Mouse (Mus musculus): ENCODE data around the gene Orc2. TPM values are rescaled to one million over a fixed set of nuclear protein-coding genes. Genes with fewer than 3 reads are reported as not detected.

Gene Orc2
- polyA plus RNA-seq, 1 experiment from 2014 or later = 22.0 TPM

DNA sequence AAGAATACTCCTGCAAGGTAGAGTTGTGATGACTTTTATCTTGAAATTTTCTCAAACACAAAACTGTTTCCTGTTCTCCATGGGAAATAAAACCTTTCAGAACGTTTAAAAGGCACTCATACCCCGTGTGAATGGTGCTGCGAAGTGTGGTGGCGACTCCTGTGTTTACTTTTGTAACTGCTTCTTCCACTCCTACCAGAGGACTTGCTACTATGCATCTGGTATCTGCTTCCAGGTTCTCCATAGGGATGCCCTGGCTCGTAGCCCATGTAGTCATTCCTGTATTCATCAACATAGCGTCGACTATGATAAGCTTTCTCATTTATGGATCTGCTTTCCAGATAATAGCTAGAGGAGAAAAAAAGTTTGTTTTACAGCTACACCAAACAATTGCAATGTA lies 83.9 kb downstream of the Orc2 start:
- Histone ChIP-seq H3K9me3 (no peaks in the 10 kb centered on the region), H3K4me3 (replicated peaks) (no peak overlapping the region), H3K27ac (no peak overlapping the region), H3K9ac (no peak overlapping the region), H3K27me3 (replicated peaks) (no peaks in the 10 kb centered on the region), H3K4me1 (replicated peaks) (peaks cover 12% of the 10 kb centered on the region; the same call in 1 of the 2 replicates), H3K36me3 (peaks cover 21% of the 10 kb centered on the region; the same call in 1 of the 2 replicates), H3K4me2 (replicated peaks) (peak overlapping the region; percentile 71)
- no peak for ATAC-seq
- WGBS = 39% methylated on average over 7 of the region's 7 CpGs

GRCm38 (mm10) chr1:58420032-58420431 lies 84.9 kb downstream of the Orc2 start:
- H3K4me3 ChIP-seq (replicated peaks) = no peak overlapping the region
- WGBS = 82% methylated on average over 10 of the region's 10 CpGs
- H3K9ac ChIP-seq = no peak overlapping the region
- H3K27ac ChIP-seq = no peak overlapping the region
- H3K4me2 ChIP-seq (replicated peaks) = no peak overlapping the region
- H3K9me3 ChIP-seq = no peaks in the 10 kb centered on the region
- peaks cover 26% of the 10 kb centered on the region; the same call in 1 of the 2 replicates for H3K36me3 ChIP-seq
- H3K27me3 ChIP-seq (replicated peaks) = no peaks in the 10 kb centered on the region
- no peak for ATAC-seq
- H3K4me1 ChIP-seq (replicated peaks) = peaks cover 12% of the 10 kb centered on the region; the same call in 1 of the 2 replicates

DNA sequence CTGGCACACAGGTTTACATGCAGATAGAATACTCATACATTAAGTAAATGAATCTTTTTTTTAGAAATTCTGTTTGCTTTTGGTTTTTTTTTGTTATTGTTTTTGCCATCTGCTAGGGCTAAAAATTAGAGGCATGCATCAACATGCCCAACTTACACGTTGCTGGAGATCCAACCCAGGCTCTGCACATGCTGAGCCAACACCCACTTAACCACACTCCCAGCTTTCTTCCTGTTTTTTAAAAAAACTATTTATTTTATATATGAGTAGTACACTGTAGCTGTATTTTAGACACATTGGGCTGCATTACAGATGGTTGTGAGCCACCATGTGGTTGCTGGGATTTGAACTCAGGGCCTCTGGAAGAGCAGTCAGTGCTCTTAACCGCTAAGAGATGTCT lies 88.9 kb downstream of the Orc2 start:
- H3K4me2 ChIP-seq (replicated peaks) = no peak overlapping the region
- no peaks in the 10 kb centered on the region for H3K27me3 ChIP-seq (replicated peaks)
- no peak for ATAC-seq
- no peak overlapping the region for H3K9ac ChIP-seq
- H3K36me3 ChIP-seq = peaks cover 50% of the 10 kb centered on the region
- H3K27ac ChIP-seq = no peak overlapping the region
- peaks cover 5% of the 10 kb centered on the region; the same call in 1 of the 2 replicates for H3K4me1 ChIP-seq (replicated peaks)
- no peaks in the 10 kb centered on the region for H3K9me3 ChIP-seq
- 86% methylated on average over 2 of the region's 2 CpGs for WGBS
- no peak overlapping the region for H3K4me3 ChIP-seq (replicated peaks)

DNA sequence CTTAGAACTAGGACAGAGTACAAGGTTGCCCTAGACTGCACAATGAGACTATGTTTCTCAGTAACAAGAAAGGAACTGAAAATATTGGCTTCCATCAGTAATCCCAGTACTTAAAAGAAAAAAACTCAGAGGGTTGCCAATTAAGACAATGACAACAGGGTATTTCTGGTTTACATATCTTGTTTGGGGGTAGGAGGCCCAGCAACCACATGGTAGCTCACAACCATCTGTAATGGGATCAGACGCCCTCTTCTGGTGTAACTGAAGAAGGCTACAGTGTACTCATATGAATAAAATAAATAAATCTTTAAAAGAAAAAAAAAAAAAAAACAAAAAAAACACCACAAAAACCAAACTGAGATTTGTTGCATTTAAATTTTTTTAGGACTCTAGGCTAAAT lies 89.5 kb downstream of the Orc2 start:
- no peak overlapping the region for H3K27ac ChIP-seq
- 32% methylated on average over 1 of the region's 1 CpGs for WGBS
- no peak overlapping the region for H3K4me3 ChIP-seq (replicated peaks)
- H3K4me1 ChIP-seq (replicated peaks) = 0 out of 2 replicates have a peak, but pooled peaks cover 2% of the 10 kb centered on the region
- H3K9me3 ChIP-seq = no peaks in the 10 kb centered on the region
- H3K4me2 ChIP-seq (replicated peaks) = no peak overlapping the region
- no peaks in the 10 kb centered on the region for H3K27me3 ChIP-seq (replicated peaks)
- H3K9ac ChIP-seq = no peak overlapping the region
- H3K36me3 ChIP-seq = peaks cover 53% of the 10 kb centered on the region
- ATAC-seq = no peak

Other genes starting within 250 kb of the Orc2 start
- gene Aox2, start 226.8 kb downstream of the Orc2 start, polyA plus RNA-seq (2015; fragmentation: Nextera tagmentation; extraction: Ambion mirVana) = 0.03 TPM in 1 of 2 replicates, not detected in the other
- 294 and 358 TPM in 2 replicates for gene Bzw1, start 112.2 kb downstream of the Orc2 start, polyA plus RNA-seq (2015; fragmentation: Nextera tagmentation; extraction: Ambion mirVana)
- 153 and 157 TPM in 2 replicates for gene Clk1, start 81.0 kb downstream of the Orc2 start, polyA plus RNA-seq (2015; fragmentation: Nextera tagmentation; extraction: Ambion mirVana)
- gene Nif3l1, start 60.0 kb downstream of the Orc2 start, polyA plus RNA-seq (2015; fragmentation: Nextera tagmentation; extraction: Ambion mirVana) = 38.0 and 43.4 TPM in 2 replicates
- gene Ppil3, start 59.6 kb downstream of the Orc2 start, polyA plus RNA-seq (2015; fragmentation: Nextera tagmentation; extraction: Ambion mirVana) = 46.0 and 49.6 TPM in 2 replicates
- gene Fam126b, start 81.2 kb upstream of the Orc2 start, polyA plus RNA-seq (2015; fragmentation: Nextera tagmentation; extraction: Ambion mirVana) = 7.8 and 8.2 TPM in 2 replicates
- gene Ndufb3, start 81.3 kb upstream of the Orc2 start, polyA plus RNA-seq (2015; fragmentation: Nextera tagmentation; extraction: Ambion mirVana) = 201 and 204 TPM in 2 replicates
- gene Als2cr12, start 190.9 kb upstream of the Orc2 start, polyA plus RNA-seq (2015; fragmentation: Nextera tagmentation; extraction: Ambion mirVana) = 1.5 and 1.6 TPM in 2 replicates
- 29.2 and 30.0 TPM in 2 replicates for gene Cflar, start 206.4 kb upstream of the Orc2 start, polyA plus RNA-seq (2015; fragmentation: Nextera tagmentation; extraction: Ambion mirVana)

All from intestine, embryonic 15.5 days (tissue).